Mouse (Mus musculus): Measurements from ENCODE around the gene Elane. TPM values are rescaled to one million over a fixed set of nuclear protein-coding genes. Genes with fewer than 3 reads are reported as not detected.

Gene Elane
- polyA plus RNA-seq, 1 experiment from 2014 or later = 0.64 TPM

DNA sequence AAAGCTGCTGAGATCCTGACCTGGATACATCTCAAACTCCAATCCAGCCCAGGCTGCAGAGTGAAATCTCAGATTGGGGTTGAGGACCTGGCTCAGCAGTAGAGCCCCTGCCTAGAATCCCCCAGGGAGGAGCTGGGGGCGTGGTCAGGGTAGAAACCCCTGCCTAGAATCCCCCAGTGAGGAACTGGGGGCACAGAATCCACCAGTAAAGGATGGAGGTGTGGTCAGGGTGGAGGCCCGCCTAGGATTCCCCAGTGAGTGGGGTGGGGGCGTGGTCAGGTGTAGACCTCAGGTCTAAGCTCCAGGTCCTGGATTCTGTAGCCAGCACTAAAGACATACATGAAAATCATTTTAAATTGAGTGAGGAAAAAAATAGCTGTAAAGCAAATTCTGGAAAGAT lies 13.2 kb upstream of the Elane start:
- no peak for ATAC-seq (ENCODE audit: low read depth)
- H3K36me3 ChIP-seq (ENCODE audit: control insufficient read depth, insufficient read depth, low read length) = peaks cover 21% of the 10 kb centered on the region; the same call in 1 of the 2 replicates
- DNase-seq (ENCODE audit: low spot score) = no peak
- H3K4me3 ChIP-seq (ENCODE audit: low read depth, low read length) = peak overlapping the region; percentile 68
- peak overlapping the region; percentile 81 for H3K4me2 ChIP-seq (ENCODE audit: low read depth, low read length)
- peak overlapping the region; percentile 85; the same call in 1 of the 2 replicates for H3K27ac ChIP-seq (replicated peaks; ENCODE audit: low read depth, low read length)
- WGBS = 33% methylated on average over 3 of the region's 3 CpGs
- peaks cover 14% of the 10 kb centered on the region; the same call in 1 of the 2 replicates for H3K4me1 ChIP-seq (ENCODE audit: control insufficient read depth, insufficient read depth, low read length)
- H3K9me3 ChIP-seq (ENCODE audit: control insufficient read depth, low read length) = no peaks in the 10 kb centered on the region
- no peaks in the 10 kb centered on the region for H3K27me3 ChIP-seq (replicated peaks; ENCODE audit: control insufficient read depth, insufficient read depth, low read length)
- H3K9ac ChIP-seq (ENCODE audit: low read depth, low read length) = peak overlapping the region; percentile 82

DNA sequence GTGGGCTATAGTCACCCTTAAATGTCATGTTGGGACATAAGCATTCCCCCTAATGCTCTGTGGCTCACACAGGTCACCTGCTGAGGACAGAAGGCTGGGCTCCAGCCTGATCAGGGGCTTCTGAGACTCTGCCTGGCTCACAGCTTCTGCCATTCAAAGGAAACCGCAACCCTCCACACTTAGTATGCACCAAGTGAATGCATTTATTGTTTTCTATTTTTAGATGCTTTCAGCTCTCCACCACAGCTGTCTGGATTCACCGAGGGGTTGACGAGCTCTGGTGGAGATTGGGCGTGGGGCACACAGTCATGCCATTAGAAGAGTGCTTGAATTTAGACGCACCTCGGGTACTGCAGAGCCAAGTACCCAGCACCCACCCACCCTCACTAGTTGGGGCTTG lies 12.7 kb upstream of the Elane start:
- peak overlapping the region; percentile 68 for H3K4me3 ChIP-seq (ENCODE audit: low read depth, low read length)
- 6% methylated on average over 6 of the region's 6 CpGs for WGBS
- H3K27ac ChIP-seq (replicated peaks; ENCODE audit: low read depth, low read length) = peak overlapping the region; percentile 85
- no peaks in the 10 kb centered on the region for H3K27me3 ChIP-seq (replicated peaks; ENCODE audit: control insufficient read depth, insufficient read depth, low read length)
- ATAC-seq (ENCODE audit: low read depth) (no peak), DNase-seq (ENCODE audit: low spot score) (no peak)
- no peaks in the 10 kb centered on the region for H3K9me3 ChIP-seq (ENCODE audit: control insufficient read depth, low read length)
- peak overlapping the region; percentile 82 for H3K9ac ChIP-seq (ENCODE audit: low read depth, low read length)
- peaks cover 21% of the 10 kb centered on the region; the same call in 1 of the 2 replicates for H3K36me3 ChIP-seq (ENCODE audit: control insufficient read depth, insufficient read depth, low read length)
- peaks cover 14% of the 10 kb centered on the region; the same call in 1 of the 2 replicates for H3K4me1 ChIP-seq (ENCODE audit: control insufficient read depth, insufficient read depth, low read length)
- peak overlapping the region; percentile 81 for H3K4me2 ChIP-seq (ENCODE audit: low read depth, low read length)

DNA sequence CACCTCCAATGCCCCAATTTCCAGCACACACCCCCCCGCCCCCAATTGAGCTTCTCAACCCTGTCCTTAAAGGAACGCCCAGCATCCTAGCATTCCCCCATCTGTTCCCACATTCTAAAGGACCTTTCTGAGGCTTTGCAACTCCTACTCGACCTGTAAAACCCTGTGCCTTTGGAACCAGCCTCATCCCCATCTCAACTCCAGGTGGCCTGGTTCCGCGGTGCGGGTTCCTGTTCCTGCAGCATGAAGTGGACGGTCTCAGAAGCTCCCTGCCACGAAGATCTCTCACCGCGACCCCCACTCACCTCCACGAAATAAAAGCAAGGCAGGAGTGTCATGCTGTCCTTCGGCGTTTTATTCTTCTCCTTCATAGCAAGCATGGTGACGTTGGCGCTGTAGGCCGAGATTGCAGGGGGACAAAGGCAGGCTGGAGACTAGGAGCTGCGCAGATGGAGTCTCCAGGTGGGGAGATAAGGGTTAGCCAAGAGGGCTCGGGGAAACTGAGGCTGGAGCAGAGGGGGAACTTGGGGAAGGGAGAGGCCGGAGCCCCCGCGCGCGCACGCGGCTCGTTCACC lies 12.2 kb upstream of the Elane start:
- DNase-seq (ENCODE audit: low spot score) (no peak), ATAC-seq (ENCODE audit: low read depth) (peak; percentile 20)
- Histone ChIP-seq H3K4me2 (ENCODE audit: low read depth, low read length) (peak overlapping the region; percentile 81), H3K4me1 (ENCODE audit: control insufficient read depth, insufficient read depth, low read length) (peaks cover 14% of the 10 kb centered on the region; the same call in 1 of the 2 replicates), H3K36me3 (ENCODE audit: control insufficient read depth, insufficient read depth, low read length) (peaks cover 21% of the 10 kb centered on the region; the same call in 1 of the 2 replicates), H3K9ac (ENCODE audit: low read depth, low read length) (peak overlapping the region; percentile 82), H3K4me3 (ENCODE audit: low read depth, low read length) (peak overlapping the region; percentile 68), H3K27ac (replicated peaks; ENCODE audit: low read depth, low read length) (peak overlapping the region; percentile 85), H3K9me3 (ENCODE audit: control insufficient read depth, low read length) (no peaks in the 10 kb centered on the region), H3K27me3 (replicated peaks; ENCODE audit: control insufficient read depth, insufficient read depth, low read length) (no peaks in the 10 kb centered on the region)
- under 1% methylated on average over 26 of the region's 26 CpGs for WGBS

DNA sequence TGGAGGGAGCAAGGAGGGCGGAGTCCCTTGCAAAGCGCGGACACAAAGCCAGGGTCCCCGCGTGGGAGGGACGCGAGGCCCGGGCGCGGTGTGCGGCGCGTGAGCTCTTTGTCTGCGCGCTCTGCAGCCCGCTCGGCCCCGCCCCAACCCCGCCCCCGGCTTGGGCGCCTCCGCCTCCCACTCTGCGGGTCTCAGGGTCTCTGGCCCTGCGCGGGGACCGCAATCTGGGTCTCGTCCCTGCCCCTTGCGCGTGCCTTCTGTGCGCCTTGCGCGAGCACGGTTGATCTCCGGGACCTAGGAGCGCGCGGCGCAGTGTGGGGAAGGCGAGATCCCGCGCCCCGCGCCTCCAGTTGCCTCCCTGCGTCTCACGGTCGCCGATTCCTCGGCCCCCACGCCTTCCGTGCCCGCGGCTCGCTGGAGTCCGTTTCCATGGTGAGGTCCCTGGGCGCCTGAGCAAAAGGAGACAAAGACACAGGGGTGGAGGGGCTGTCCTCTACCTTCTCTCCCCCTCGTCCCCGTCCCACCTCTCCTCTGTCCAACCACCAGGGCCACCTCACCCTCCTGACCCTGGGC lies 11.7 kb upstream of the Elane start, which contains the start of the genes Prtn3 and Plppr3:
Gene Prtn3, plus strand, starts transcription at position 187 of the 573 bp plus-strand sequence.
Gene Plppr3, minus strand, starts transcription at position 345 of the 573 bp plus-strand sequence.
- DNase-seq (ENCODE audit: low spot score) (peak; percentile 83), ATAC-seq (ENCODE audit: low read depth) (peak; percentile 91)
- Histone ChIP-seq H3K9ac (ENCODE audit: low read depth, low read length) (peak within 1 kb of the TSS; percentile 82), H3K4me3 (ENCODE audit: low read depth, low read length) (peak within 1 kb of the TSS; percentile 68), H3K27me3 (replicated peaks; ENCODE audit: control insufficient read depth, insufficient read depth, low read length) (no peaks in the 10 kb centered on the region), H3K4me1 (ENCODE audit: control insufficient read depth, insufficient read depth, low read length) (peaks cover 14% of the 10 kb centered on the region; the same call in 1 of the 2 replicates), H3K4me2 (ENCODE audit: low read depth, low read length) (peak within 1 kb of the TSS; percentile 81), H3K9me3 (ENCODE audit: control insufficient read depth, low read length) (no peaks in the 10 kb centered on the region), H3K36me3 (ENCODE audit: control insufficient read depth, insufficient read depth, low read length) (peaks cover 21% of the 10 kb centered on the region; the same call in 1 of the 2 replicates), H3K27ac (replicated peaks; ENCODE audit: low read depth, low read length) (peak within 1 kb of the TSS; percentile 85)
- 0% methylated on average over 29 of the region's 57 CpGs for WGBS

DNA sequence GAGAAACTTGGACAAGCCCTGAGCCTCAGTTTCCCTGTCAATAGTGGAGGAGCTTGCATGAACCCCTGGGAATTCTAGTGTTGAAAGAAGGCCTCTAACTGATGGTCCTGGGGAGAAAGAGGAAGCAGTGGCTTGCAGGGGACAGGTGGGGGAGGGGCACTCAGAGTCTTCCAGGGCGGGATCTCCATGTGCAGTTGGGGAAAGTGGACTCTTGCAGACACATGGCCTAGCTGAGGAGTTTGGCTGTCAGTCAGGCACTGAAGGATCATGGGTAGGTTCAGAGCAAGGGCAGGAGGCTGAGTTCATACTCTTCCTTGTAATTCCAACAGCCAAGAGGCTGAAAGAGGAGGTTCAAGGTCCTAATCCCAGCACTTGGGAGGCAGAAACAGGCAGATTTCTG lies 8.9 kb upstream of the Elane start:
- H3K9ac ChIP-seq (ENCODE audit: low read depth, low read length) = no peak overlapping the region
- H3K4me2 ChIP-seq (ENCODE audit: low read depth, low read length) = no peak overlapping the region
- DNase-seq (ENCODE audit: low spot score) = no peak
- no peak overlapping the region for H3K4me3 ChIP-seq (ENCODE audit: low read depth, low read length)
- no peak for ATAC-seq (ENCODE audit: low read depth)
- no peaks in the 10 kb centered on the region for H3K36me3 ChIP-seq (ENCODE audit: control insufficient read depth, insufficient read depth, low read length)
- H3K9me3 ChIP-seq (ENCODE audit: control insufficient read depth, low read length) = no peaks in the 10 kb centered on the region
- WGBS = 44% methylated on average over 1 of the region's 1 CpGs
- H3K4me1 ChIP-seq (ENCODE audit: control insufficient read depth, insufficient read depth, low read length) = peaks cover 22% of the 10 kb centered on the region
- no peak overlapping the region for H3K27ac ChIP-seq (replicated peaks; ENCODE audit: low read depth, low read length)
- no peaks in the 10 kb centered on the region for H3K27me3 ChIP-seq (replicated peaks; ENCODE audit: control insufficient read depth, insufficient read depth, low read length)

DNA sequence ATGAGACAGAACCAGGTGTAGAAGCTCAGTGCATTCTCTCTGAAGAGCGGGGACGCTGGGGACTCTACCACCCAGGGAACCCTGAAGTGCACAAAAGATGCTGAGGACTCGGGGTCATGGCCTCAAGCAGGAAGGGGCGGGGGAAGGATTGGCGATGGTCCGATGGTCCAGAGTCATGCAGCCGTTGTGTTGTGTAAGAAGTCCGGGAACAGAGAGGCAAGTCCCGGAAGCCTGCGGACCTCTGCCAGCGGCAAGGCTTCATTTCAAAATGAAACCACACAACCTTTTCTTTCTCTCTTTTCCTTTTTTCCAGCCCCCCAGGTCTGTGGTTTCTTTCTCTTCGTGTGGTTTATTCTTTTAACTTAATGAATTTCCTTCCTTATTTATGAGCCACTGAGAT lies 8.3 kb upstream of the Elane start:
- DNase-seq (ENCODE audit: low spot score) = no peak
- no peak overlapping the region for H3K4me3 ChIP-seq (ENCODE audit: low read depth, low read length)
- H3K4me1 ChIP-seq (ENCODE audit: control insufficient read depth, insufficient read depth, low read length) = peaks cover 25% of the 10 kb centered on the region
- no peaks in the 10 kb centered on the region for H3K27me3 ChIP-seq (replicated peaks; ENCODE audit: control insufficient read depth, insufficient read depth, low read length)
- no peaks in the 10 kb centered on the region for H3K36me3 ChIP-seq (ENCODE audit: control insufficient read depth, insufficient read depth, low read length)
- no peak overlapping the region for H3K27ac ChIP-seq (replicated peaks; ENCODE audit: low read depth, low read length)
- WGBS = 50% methylated on average over 11 of the region's 12 CpGs
- no peak overlapping the region for H3K4me2 ChIP-seq (ENCODE audit: low read depth, low read length)
- no peak overlapping the region for H3K9ac ChIP-seq (ENCODE audit: low read depth, low read length)
- H3K9me3 ChIP-seq (ENCODE audit: control insufficient read depth, low read length) = no peaks in the 10 kb centered on the region
- no peak for ATAC-seq (ENCODE audit: low read depth)

DNA sequence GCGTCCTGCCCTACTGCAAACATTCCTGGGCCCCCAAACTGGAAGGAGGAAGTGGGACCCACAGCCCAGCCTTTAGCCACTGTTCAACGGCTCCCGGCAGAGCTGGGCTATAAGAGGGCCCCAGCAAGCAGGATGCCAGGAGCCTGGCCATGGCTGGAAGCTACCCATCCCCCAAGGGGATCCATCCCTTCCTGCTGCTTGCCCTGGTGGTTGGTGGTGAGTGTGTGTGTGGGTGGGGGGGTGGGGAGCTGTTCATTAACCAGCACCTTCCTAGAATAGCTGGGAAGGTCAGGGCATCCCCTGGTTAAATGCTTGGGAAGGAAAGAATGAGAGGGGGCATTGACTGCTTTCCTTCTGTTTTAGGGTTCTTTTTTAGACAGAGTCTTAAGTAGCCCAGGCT lies 6.5 kb upstream of the Elane start:
- Histone ChIP-seq H3K4me3 (ENCODE audit: low read depth, low read length) (no peak overlapping the region), H3K9ac (ENCODE audit: low read depth, low read length) (no peak overlapping the region)

DNA sequence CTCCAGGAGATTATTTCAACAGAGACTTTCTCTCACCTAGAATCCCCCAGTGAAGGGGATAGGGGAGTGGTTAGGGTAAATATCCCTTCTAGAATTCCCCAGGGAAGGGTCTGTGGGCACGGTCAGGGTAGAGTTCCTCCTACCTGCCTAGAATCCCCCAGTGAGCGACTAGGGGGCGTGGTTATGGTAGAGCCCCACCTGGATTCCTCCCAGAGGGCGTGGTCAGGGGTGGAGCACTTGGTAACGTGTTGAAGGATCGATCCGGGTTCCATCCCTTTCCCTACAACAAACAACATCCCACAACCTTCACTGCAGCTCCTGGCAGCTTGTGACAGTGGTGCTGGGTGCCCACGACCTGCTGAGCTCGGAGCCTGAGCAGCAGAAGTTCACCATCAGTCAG lies 5.3 kb upstream of the Elane start:
- ATAC-seq (ENCODE audit: low read depth) = peak; percentile 19; the same call in 1 of the 2 replicates
- DNase-seq (ENCODE audit: low spot score) = peak; percentile 55
- Histone ChIP-seq H3K4me2 (ENCODE audit: low read depth, low read length) (peak overlapping the region; percentile 12; the same call in 1 of the 2 replicates), H3K27ac (replicated peaks; ENCODE audit: low read depth, low read length) (no peak overlapping the region), H3K36me3 (ENCODE audit: control insufficient read depth, insufficient read depth, low read length) (no peaks in the 10 kb centered on the region), H3K4me1 (ENCODE audit: control insufficient read depth, insufficient read depth, low read length) (peaks cover 12% of the 10 kb centered on the region), H3K9ac (ENCODE audit: low read depth, low read length) (no peak overlapping the region), H3K4me3 (ENCODE audit: low read depth, low read length) (no peak overlapping the region), H3K9me3 (ENCODE audit: control insufficient read depth, low read length) (no peaks in the 10 kb centered on the region), H3K27me3 (replicated peaks; ENCODE audit: control insufficient read depth, insufficient read depth, low read length) (no peaks in the 10 kb centered on the region)
- WGBS = 12% methylated on average over 9 of the region's 9 CpGs

More for the DNA sequence above, 6.5 kb upstream of the Elane start:
- Histone ChIP-seq H3K9me3 (ENCODE audit: control insufficient read depth, low read length) (no peaks in the 10 kb centered on the region), H3K27me3 (replicated peaks; ENCODE audit: control insufficient read depth, insufficient read depth, low read length) (no peaks in the 10 kb centered on the region), H3K27ac (replicated peaks; ENCODE audit: low read depth, low read length) (no peak overlapping the region), H3K4me1 (ENCODE audit: control insufficient read depth, insufficient read depth, low read length) (peaks cover 17% of the 10 kb centered on the region), H3K36me3 (ENCODE audit: control insufficient read depth, insufficient read depth, low read length) (no peaks in the 10 kb centered on the region), H3K4me2 (ENCODE audit: low read depth, low read length) (no peak overlapping the region)
- ATAC-seq (ENCODE audit: low read depth) (no peak), DNase-seq (ENCODE audit: low spot score) (no peak)
- 60% methylated on average over 1 of the region's 3 CpGs for WGBS

Measured in embryonic facial prominence, embryonic 14.5 days (tissue).